Mouse (Mus musculus) liver, adult 2 months (tissue): ENCODE data around the gene Tesc. TPM values are rescaled to one million over a fixed set of nuclear protein-coding genes. Genes with fewer than 3 reads are reported as not detected.

Experiments
- DNase-seq: peaks from one replicate; pipeline ENCODE4 v3.0.0-alpha.2; 2011; ENCODE audit warnings: low read depth, low spot score; ENCODE audit errors: extremely low read depth
- H3K27ac ChIP-seq: fragments of 200-500 bp; replicated peaks from 2 replicates; pipeline ENCODE4 v1.5.1; 2012; ENCODE audit warnings: low read depth, mild to moderate bottlenecking, control low read depth, inconsistent platforms, low read length; ENCODE audit not compliant: insufficient read depth
- H3K27me3 ChIP-seq: fragments of 200-500 bp; 2 replicates; pipeline ENCODE4 v1.6.1; 2012; ENCODE audit warnings: mild to moderate bottlenecking, moderate library complexity, low read length, inconsistent platforms; ENCODE audit not compliant: control insufficient read depth, insufficient read depth
- H3K36me3 ChIP-seq: fragments of 200-500 bp; 2 replicates; pipeline ENCODE4 v1.6.1; 2012; ENCODE audit warnings: low read length, inconsistent platforms; ENCODE audit not compliant: control insufficient read depth, insufficient read depth
- H3K4me1 ChIP-seq: fragments of 200-500 bp; 2 replicates; pipeline ENCODE4 v1.6.1; 2011; ENCODE audit warnings: low read length; ENCODE audit not compliant: control insufficient read depth, insufficient read depth
- H3K4me3 ChIP-seq: fragments of 200-500 bp; 2 replicates; pipeline ENCODE4 v1.5.1; 2011; ENCODE audit warnings: low read depth, mild to moderate bottlenecking, control low read depth, low read length, moderate library complexity; ENCODE audit not compliant: insufficient read depth
- H3K79me2 ChIP-seq: fragments of 200-500 bp; 2 replicates; pipeline ENCODE4 v1.6.1; 2012; ENCODE audit warnings: inconsistent platforms, mild to moderate bottlenecking, low read length, moderate library complexity; ENCODE audit not compliant: control insufficient read depth, insufficient read depth
- H3K9ac ChIP-seq: fragments of 200-500 bp; 2 replicates; pipeline ENCODE4 v1.6.1; 2012; ENCODE audit warnings: low read depth, mild to moderate bottlenecking, control low read depth, inconsistent platforms, low read length
- CTCF ChIP-seq: fragments of 200-500 bp; IDR thresholded peaks from 2 replicates; pipeline ENCODE4 v1.5.1; 2011; ENCODE audit warnings: low read depth, low read length, control low read depth
- POLR2A ChIP-seq: fragments of 200-500 bp; IDR thresholded peaks from 2 replicates; pipeline ENCODE4 v1.6.1; 2011; ENCODE audit warnings: low read length, control low read depth; ENCODE audit not compliant: insufficient read depth; ENCODE audit errors: extremely low read depth
- WGBS: fragments of 180-500 bp; shearing (Covaris S2); methylation state at CpG from one replicate; pipeline ENCODE4 v1.1.7; 2018; 5-methylcytosine and 5-hydroxymethylcytosine counted together
- polyA plus RNA-seq: library from polyadenylated mRNA; depleted of rRNA; stranded (reverse); fragments of >200 nt; gene quantifications from 2 replicates; pipeline ENCODE4 v1.2.3, GENCODE M21; 2012
- total RNA-seq: library from RNA; depleted of rRNA; stranded (reverse); fragments of >200 nt; gene quantifications from 2 replicates; pipeline ENCODE4 v1.2.3, GENCODE M21; 2014

Gene Tesc
- total and polyA plus RNA-seq, 2 experiments, result 0.18 to 0.35 TPM

DNA sequence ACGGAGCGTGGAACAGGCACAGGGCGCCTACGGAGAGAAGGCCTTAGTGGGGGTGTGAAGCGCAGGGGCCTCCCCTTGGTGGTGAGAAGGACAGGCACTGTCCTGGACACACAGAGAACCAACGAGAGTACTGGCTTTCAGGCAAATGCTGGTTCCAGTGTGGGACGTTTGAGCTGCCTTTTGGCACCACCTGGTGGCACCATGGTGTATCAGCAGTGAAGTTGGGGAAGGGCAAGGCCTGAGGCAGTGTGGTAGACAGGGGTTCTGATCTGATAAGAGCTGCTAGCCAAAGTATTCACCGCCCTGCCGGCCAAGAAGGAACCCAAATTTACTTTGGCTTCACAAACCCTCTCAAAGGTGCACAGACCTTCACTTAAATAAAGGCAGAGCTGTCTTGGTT, 41.8 kb downstream of the Tesc start:
- Histone ChIP-seq H3K4me3 (no peak overlapping the region), H3K9ac (no peak overlapping the region), H3K27me3 (no peaks in the 10 kb centered on the region), H3K27ac (no peak overlapping the region), H3K79me2 (no peaks in the 10 kb centered on the region), H3K4me1 (no peaks in the 10 kb centered on the region), H3K36me3 (no peaks in the 10 kb centered on the region)
- peak; percentile 12 for DNase-seq
- 57% methylated on average over 9 of the region's 9 CpGs for WGBS
- TF ChIP-seq POLR2A, result no peak
- peak; percentile 92 for TF ChIP-seq CTCF

DNA sequence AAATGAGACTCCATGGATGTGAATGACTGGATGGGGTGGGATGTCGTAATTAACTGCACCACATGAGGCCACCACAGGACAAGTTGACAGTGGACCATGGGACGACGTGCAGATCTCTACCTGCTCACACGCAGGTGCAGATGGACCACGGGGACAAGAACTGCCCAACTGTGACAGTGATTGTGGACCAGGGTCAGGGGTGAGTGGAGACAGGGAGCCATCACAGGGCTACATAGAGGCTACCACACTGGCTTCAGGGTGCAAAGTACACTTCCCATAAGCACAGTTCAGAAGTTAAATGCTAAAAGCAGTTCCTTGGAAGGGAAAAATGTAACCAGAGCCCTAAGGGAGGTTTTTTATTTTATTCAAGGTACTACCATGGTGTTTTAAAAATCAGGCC, 44.2 kb downstream of the Tesc start:
- TF ChIP-seq POLR2A (no peak), CTCF (no peak)
- H3K27ac ChIP-seq, result no peak overlapping the region
- no peak for DNase-seq
- H3K36me3 ChIP-seq, result no peaks in the 10 kb centered on the region
- 66% methylated on average over 5 of the region's 5 CpGs for WGBS
- H3K4me1 ChIP-seq, result no peaks in the 10 kb centered on the region
- no peaks in the 10 kb centered on the region for H3K79me2 ChIP-seq
- no peak overlapping the region for H3K9ac ChIP-seq
- no peaks in the 10 kb centered on the region for H3K27me3 ChIP-seq
- H3K4me3 ChIP-seq, result no peak overlapping the region

DNA sequence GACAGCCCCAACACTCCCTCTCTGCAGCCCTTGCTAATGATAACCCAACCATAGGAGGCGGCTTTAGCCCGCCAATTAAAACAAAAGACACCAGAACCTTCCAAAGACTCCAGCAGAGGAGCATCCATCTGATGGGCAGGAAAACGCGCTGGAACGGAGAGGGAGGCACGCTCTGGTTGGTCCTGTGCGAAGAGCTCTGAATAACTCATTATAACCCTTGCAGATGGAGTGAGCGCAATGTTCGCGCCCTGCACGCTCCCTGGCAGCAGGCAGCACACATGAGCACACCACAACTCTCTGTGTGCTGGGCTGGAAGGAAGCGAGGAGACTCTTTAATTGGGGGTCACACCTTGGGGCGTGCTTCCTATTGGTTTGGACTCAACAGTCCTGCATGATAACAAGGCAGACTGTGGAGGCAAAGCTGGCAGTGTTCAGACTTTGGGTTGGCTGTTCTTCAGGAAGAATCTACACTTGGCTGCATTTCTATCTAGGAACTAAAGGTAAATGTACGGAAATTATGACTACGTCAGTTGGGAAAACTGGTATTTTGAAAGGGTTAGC, 45.8 kb downstream of the Tesc start:
- H3K4me1 ChIP-seq, result no peaks in the 10 kb centered on the region
- H3K27ac ChIP-seq, result no peak overlapping the region
- H3K79me2 ChIP-seq, result no peaks in the 10 kb centered on the region
- H3K4me3 ChIP-seq, result no peak overlapping the region
- WGBS, result 93% methylated on average over 15 of the region's 15 CpGs
- H3K27me3 ChIP-seq, result no peaks in the 10 kb centered on the region
- H3K9ac ChIP-seq, result no peak overlapping the region
- no peak for TF ChIP-seq CTCF
- no peak for TF ChIP-seq POLR2A
- H3K36me3 ChIP-seq, result no peaks in the 10 kb centered on the region
- DNase-seq, result no peak

DNA sequence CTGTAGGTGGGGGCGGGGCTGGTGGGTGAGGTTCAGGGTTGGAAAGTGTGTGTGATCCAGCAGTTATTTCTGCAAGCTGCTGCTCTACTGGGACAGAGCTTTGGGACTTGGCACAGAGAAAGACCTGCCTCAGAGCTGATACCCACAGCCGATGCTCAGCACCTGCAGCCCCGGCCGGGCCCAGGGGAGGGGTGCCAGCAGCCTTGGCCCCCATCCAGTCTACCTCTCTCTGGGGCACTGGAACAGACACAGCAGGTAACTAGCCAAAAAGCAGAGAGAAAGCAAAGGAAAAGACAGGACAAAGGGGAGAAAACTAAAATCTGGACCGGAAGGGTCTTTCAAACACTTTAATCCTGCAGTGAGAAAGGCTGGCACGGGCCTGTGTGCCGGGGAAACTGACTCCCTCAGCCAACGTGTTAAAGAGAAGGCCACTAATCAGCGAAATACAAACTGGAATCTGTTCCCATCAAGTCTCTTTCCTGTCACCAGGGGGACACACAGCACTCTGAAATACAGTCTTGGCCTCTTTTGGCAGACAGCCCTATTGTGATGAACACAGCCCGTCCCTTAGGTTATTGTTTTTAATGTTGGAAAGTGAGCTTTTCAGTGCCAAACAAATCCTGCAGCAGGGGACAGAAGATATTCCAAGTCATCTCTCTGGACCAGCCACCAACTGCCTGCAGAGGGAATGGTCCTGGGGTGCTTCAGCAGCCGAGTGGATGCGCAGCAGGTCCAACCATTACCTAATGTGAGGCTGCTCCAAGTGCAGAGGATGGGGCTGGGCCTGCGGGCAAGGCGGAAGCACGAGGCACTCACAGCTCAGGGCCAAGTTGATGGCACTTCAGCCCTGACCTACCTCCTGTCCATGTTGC, 49.4 kb downstream of the Tesc start:
- DNase-seq, result no peak
- no peaks in the 10 kb centered on the region for H3K4me1 ChIP-seq
- 89% methylated on average over 15 of the region's 15 CpGs for WGBS
- H3K4me3 ChIP-seq, result no peak overlapping the region
- TF ChIP-seq CTCF (no peak), POLR2A (no peak)
- no peaks in the 10 kb centered on the region for H3K36me3 ChIP-seq
- H3K27me3 ChIP-seq, result no peaks in the 10 kb centered on the region
- H3K27ac ChIP-seq, result no peak overlapping the region
- H3K9ac ChIP-seq, result no peak overlapping the region
- H3K79me2 ChIP-seq, result no peaks in the 10 kb centered on the region

DNA sequence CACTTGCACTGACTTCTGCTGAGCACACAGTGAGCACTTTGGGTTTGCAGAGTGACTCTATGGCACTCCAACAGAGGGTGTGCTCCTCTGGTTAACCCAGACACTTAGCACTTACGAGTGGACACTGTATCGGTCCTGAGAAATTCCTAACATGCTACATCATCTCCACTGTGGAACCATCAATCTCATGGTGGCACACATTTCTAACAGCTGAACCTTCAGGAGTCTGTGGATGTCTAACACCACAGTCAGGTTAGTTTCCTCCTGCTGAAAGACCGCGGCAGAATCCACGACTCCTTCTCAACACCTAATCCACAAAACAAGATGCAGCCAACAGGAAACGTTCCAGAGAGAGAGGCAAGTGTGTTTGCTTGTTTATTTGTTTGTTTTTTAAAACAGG, 51.0 kb downstream of the Tesc start:
- H3K4me3 ChIP-seq, result no peak overlapping the region
- H3K27ac ChIP-seq, result no peak overlapping the region
- no peaks in the 10 kb centered on the region for H3K27me3 ChIP-seq
- no peaks in the 10 kb centered on the region for H3K36me3 ChIP-seq
- H3K9ac ChIP-seq, result no peak overlapping the region
- WGBS, result 90% methylated on average over 6 of the region's 6 CpGs
- H3K79me2 ChIP-seq, result no peaks in the 10 kb centered on the region
- DNase-seq, result no peak
- TF ChIP-seq CTCF (no peak), POLR2A (no peak)
- H3K4me1 ChIP-seq, result no peaks in the 10 kb centered on the region

DNA sequence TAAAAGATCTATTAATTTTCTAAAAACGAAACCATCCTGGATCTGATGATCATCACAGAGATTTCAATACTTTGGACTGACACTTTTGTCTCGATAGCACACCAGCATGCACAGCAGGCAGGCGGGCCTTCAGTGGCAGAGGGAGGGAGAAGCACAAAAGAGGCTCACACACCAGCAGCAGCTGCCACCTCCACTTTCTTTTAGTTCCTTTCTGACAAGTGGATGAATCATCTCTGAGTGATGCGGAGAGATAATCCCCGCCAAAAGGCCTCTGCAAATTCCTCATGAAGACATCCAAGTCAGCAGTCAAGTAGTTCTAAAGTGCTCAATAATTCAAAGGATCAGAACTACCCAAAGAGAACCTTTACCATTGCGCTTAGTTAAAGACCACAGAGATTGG, 51.8 kb downstream of the Tesc start:
- WGBS, result 91% methylated on average over 6 of the region's 6 CpGs
- DNase-seq, result no peak

More for the DNA sequence above, 51.8 kb downstream of the Tesc start:
- no peaks in the 10 kb centered on the region for H3K79me2 ChIP-seq
- no peaks in the 10 kb centered on the region for H3K36me3 ChIP-seq
- H3K9ac ChIP-seq, result no peak overlapping the region
- no peak for TF ChIP-seq CTCF
- no peak for TF ChIP-seq POLR2A
- no peaks in the 10 kb centered on the region for H3K27me3 ChIP-seq
- no peak overlapping the region for H3K27ac ChIP-seq
- H3K4me3 ChIP-seq, result no peak overlapping the region
- no peaks in the 10 kb centered on the region for H3K4me1 ChIP-seq
